Mouse (Mus musculus) lung, postnatal 0 days (tissue): Measurements from ENCODE around the gene Cyp20a1.

Source experiments
- CTCF ChIP-seq: IDR thresholded peaks from 2 replicates; pipeline ENCODE4 v1.5.1; 2016; ENCODE audit warnings: antibody characterized with exemption, mild to moderate bottlenecking
- EP300 ChIP-seq: IDR thresholded peaks from 2 replicates; pipeline ENCODE4 v1.6.1; 2016; ENCODE audit warnings: antibody characterized with exemption, mild to moderate bottlenecking, control low read depth

DNA sequence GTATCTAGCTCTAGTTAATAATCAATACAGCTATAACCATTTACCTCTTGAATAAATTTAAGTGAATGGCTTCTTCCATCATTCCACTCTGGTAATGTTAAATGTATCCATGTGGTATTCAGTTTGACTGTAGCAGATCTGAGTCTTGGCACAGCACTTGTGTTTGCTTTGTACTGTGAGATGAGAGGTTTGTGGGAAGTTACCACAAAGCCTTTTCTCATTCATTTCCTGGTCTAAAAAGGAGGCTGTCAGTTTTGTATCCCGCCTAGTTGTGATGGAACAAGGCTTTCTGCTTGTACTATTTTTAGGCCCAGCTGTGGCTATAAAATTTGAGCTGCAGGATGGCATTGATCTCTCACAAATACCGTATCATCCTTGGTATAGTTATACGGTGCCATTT, 73.6 kb downstream of the Cyp20a1 start:
- TF ChIP-seq CTCF, result no peak
- TF ChIP-seq EP300, result no peak
